ENCODE assay signal across 8 mouse cellular contexts in genomic region chr9:42896421-42897210, GRCm38 (mm10). TPM values are rescaled to one million over a fixed set of nuclear protein-coding genes. Genes with fewer than 3 reads are reported as not detected.
DNase-seq lines count a peak whose midpoint lies in the region; ATAC-seq and TF ChIP-seq lines count a peak whose summit lies in the region.

No protein-coding gene starts in this region.

- H3K27me3 ChIP-seq in kidney, embryonic 14.5 days (ENCODE audit: control insufficient read depth, insufficient read depth, low read length), result no peaks in the 10 kb centered on the region; the same call in 1 of the 2 replicates
- peaks cover 26% of the 10 kb centered on the region for H3K27me3 ChIP-seq in embryonic facial prominence, embryonic 15.5 days
- H3K27me3 ChIP-seq in limb, embryonic 10.5 days (ENCODE audit: low read depth, poor library complexity, severe bottlenecking), result peaks cover 40% of the 10 kb centered on the region
- peaks cover 4% of the 10 kb centered on the region for H3K27me3 ChIP-seq in neural tube, embryonic 15.5 days (replicated peaks)
- H3K27me3 ChIP-seq in thymus, adult 2 months (ENCODE audit: control insufficient read depth, insufficient read depth, low read length), result peaks cover 4% of the 10 kb centered on the region

- H3K27ac ChIP-seq in kidney, embryonic 14.5 days (ENCODE audit: low read depth, low read length), result no peak overlapping the region
- H3K27ac ChIP-seq in embryonic facial prominence, embryonic 15.5 days (replicated peaks), result no peak overlapping the region
- peak overlapping the region; percentile 84; the same call in 1 of the 2 replicates for H3K27ac ChIP-seq in limb, embryonic 10.5 days
- peak overlapping the region; percentile 70 for H3K27ac ChIP-seq in neural tube, embryonic 15.5 days (replicated peaks)
- no peak overlapping the region for H3K27ac ChIP-seq in thymus, adult 2 months (ENCODE audit: control insufficient read depth, insufficient read depth, low read length)

- peaks cover 24% of the 10 kb centered on the region for H3K4me1 ChIP-seq in kidney, embryonic 14.5 days (ENCODE audit: control insufficient read depth, insufficient read depth, low read length)
- H3K4me1 ChIP-seq in embryonic facial prominence, embryonic 15.5 days, result peaks cover 20% of the 10 kb centered on the region
- H3K4me1 ChIP-seq in limb, embryonic 10.5 days, result peaks cover 39% of the 10 kb centered on the region
- peaks cover 29% of the 10 kb centered on the region for H3K4me1 ChIP-seq in neural tube, embryonic 15.5 days
- 0 out of 2 replicates have a peak, but pooled peaks cover 4% of the 10 kb centered on the region for H3K4me1 ChIP-seq in thymus, adult 2 months (replicated peaks; ENCODE audit: control insufficient read depth, insufficient read depth, low read length)

- no peak for TF ChIP-seq POLR2A in thymus, adult 2 months (IDR thresholded peaks at IDR 0.05; ENCODE audit: control insufficient read depth, extremely low read depth, insufficient read depth, low read length, poor library complexity)

- H3K4me3 ChIP-seq in kidney, embryonic 14.5 days (ENCODE audit: low read length), result peak overlapping the region; percentile 46
- peak overlapping the region; percentile 54 for H3K4me3 ChIP-seq in embryonic facial prominence, embryonic 15.5 days (replicated peaks)
- H3K4me3 ChIP-seq in limb, embryonic 10.5 days, result peak overlapping the region; percentile 64
- H3K4me3 ChIP-seq in neural tube, embryonic 15.5 days (replicated peaks), result peak overlapping the region; percentile 51
- H3K4me3 ChIP-seq in thymus, adult 2 months (ENCODE audit: control insufficient read depth, insufficient read depth, low read length), result no peak overlapping the region

- no peaks in the 10 kb centered on the region for H3K36me3 ChIP-seq in kidney, embryonic 14.5 days (ENCODE audit: control insufficient read depth, insufficient read depth, low read length)
- H3K36me3 ChIP-seq in embryonic facial prominence, embryonic 15.5 days, result no peaks in the 10 kb centered on the region
- no peaks in the 10 kb centered on the region for H3K36me3 ChIP-seq in limb, embryonic 10.5 days
- no peaks in the 10 kb centered on the region for H3K36me3 ChIP-seq in neural tube, embryonic 15.5 days
- no peaks in the 10 kb centered on the region for H3K36me3 ChIP-seq in thymus, adult 2 months (ENCODE audit: control insufficient read depth, insufficient read depth, low read length)

- TF ChIP-seq CTCF in thymus, adult 2 months (IDR thresholded peaks at IDR 0.05; ENCODE audit: borderline replicate concordance, control insufficient read depth, extremely low read depth, insufficient read depth, low read length, poor library complexity), result no peak

- peak overlapping the region; percentile 44 for H3K9ac ChIP-seq in kidney, embryonic 14.5 days (ENCODE audit: low read depth, low read length)
- no peak overlapping the region for H3K9ac ChIP-seq in embryonic facial prominence, embryonic 15.5 days
- H3K9ac ChIP-seq in neural tube, embryonic 15.5 days (replicated peaks), result peak overlapping the region; percentile 60; the same call in 1 of the 2 replicates

- no peaks in the 10 kb centered on the region for H3K9me3 ChIP-seq in kidney, embryonic 14.5 days (ENCODE audit: control insufficient read depth, low read length)
- H3K9me3 ChIP-seq in embryonic facial prominence, embryonic 15.5 days (replicated peaks), result no peaks in the 10 kb centered on the region; the same call in 1 of the 2 replicates
- H3K9me3 ChIP-seq in limb, embryonic 10.5 days (replicated peaks), result no peaks in the 10 kb centered on the region; the same call in 1 of the 2 replicates
- no peaks in the 10 kb centered on the region for H3K9me3 ChIP-seq in neural tube, embryonic 15.5 days (replicated peaks)

- ATAC-seq in kidney, embryonic 14.5 days (ENCODE audit: low FRiP score, low TSS enrichment), result no peak
- ATAC-seq in embryonic facial prominence, embryonic 15.5 days (ENCODE audit: insufficient number of reproducible peaks, low FRiP score, low TSS enrichment, low read depth), result no peak
- no peak for ATAC-seq in neural tube, embryonic 15.5 days (ENCODE audit: low FRiP score)
- ATAC-seq in activated CD4-positive, CD25-positive, alpha-beta regulatory T cell, adult 4 months, result no peak

- no peak for DNase-seq in kidney, postnatal 4 days
- DNase-seq in limb, embryonic 10.5 days (ENCODE audit: low spot score), result peak; percentile 52
- DNase-seq in right cerebral cortex, postnatal 4 days, result no peak
- DNase-seq in thymus, adult 2 months, result no peak

- peak overlapping the region; percentile 97 for H3K4me2 ChIP-seq in kidney, embryonic 14.5 days (replicated peaks; ENCODE audit: low read depth, low read length)
- peak overlapping the region; percentile 97 for H3K4me2 ChIP-seq in embryonic facial prominence, embryonic 15.5 days (replicated peaks)
- H3K4me2 ChIP-seq in neural tube, embryonic 15.5 days, result peak overlapping the region; percentile 99

- WGBS in kidney, embryonic 14.5 days, result 2% methylated on average over 16 of the region's 16 CpGs
- 10% methylated on average over 16 of the region's 16 CpGs for WGBS in embryonic facial prominence, embryonic 15.5 days
- WGBS in limb, embryonic 10.5 days, result 4% methylated on average over 16 of the region's 16 CpGs
- WGBS in neural tube, embryonic 15.5 days, result 6% methylated on average over 16 of the region's 16 CpGs
- WGBS in thymus, adult 2 months, result 11% methylated on average over 16 of the region's 16 CpGs

RNA-seq across cellular contexts. Expression of gene Grik4, which starts 47.7 kb away (rescaled TPM):
- polyA plus RNA-seq in kidney, embryonic 14.5 days (2014; fragmentation: Nextera tagmentation; extraction: Ambion mirVana), result 1.9 and 2.0 TPM in 2 replicates
- polyA plus RNA-seq in embryonic facial prominence, embryonic 15.5 days (2015; fragmentation: Nextera tagmentation; extraction: Ambion mirVana), result 1.8 and 2.0 TPM in 2 replicates
- 1.6 and 2.2 TPM in 2 replicates for polyA plus RNA-seq in limb, embryonic 10.5 days (2016; fragmentation: Nextera tagmentation; extraction: Ambion mirVana)
- polyA plus RNA-seq in neural tube, embryonic 15.5 days (2015; fragmentation: Nextera tagmentation; extraction: Ambion mirVana), result 10.1 and 12.3 TPM in 2 replicates
- 0.04 and 0.16 TPM in 2 replicates for polyA plus RNA-seq in thymus, adult 2 months (2012; rRNA removed)
- polyA plus RNA-seq in activated CD4-positive, CD25-positive, alpha-beta regulatory T cell, adult 4 months (2017; shearing (Covaris generic)), result under 1 TPM in 1 of 2 experiments, not detected in 1; 0.08 TPM

Comparison
In these comparisons a context has a peak if more than half of its experiments do, and no peak if none do; other contexts are left out.
1. H3K27ac ChIP-seq: peak in limb, embryonic 10.5 days (single experiment) and neural tube, embryonic 15.5 days (single experiment); none in kidney, embryonic 14.5 days (single experiment), embryonic facial prominence, embryonic 15.5 days (single experiment) and thymus, adult 2 months (single experiment).
2. Peak in every context shown above with its lines, with median percentiles within 50 percentile points of each other: H3K4me2 ChIP-seq.